Mouse (Mus musculus) spleen, adult 2 months (tissue): ENCODE results near the gene Cdh23.

Experiments used
- CTCF ChIP-seq: fragments of 200-500 bp; IDR thresholded peaks from 2 replicates; pipeline ENCODE4 v1.5.1; 2011; ENCODE audit warnings: mild to moderate bottlenecking, inconsistent platforms; ENCODE audit not compliant: insufficient read depth, insufficient read length, insufficient replicate concordance; ENCODE audit errors: extremely low read depth
- POLR2A ChIP-seq: fragments of 200-500 bp; IDR thresholded peaks from 2 replicates; pipeline ENCODE4 v1.6.1; 2011; ENCODE audit warnings: low read depth, low read length, inconsistent platforms

DNA sequence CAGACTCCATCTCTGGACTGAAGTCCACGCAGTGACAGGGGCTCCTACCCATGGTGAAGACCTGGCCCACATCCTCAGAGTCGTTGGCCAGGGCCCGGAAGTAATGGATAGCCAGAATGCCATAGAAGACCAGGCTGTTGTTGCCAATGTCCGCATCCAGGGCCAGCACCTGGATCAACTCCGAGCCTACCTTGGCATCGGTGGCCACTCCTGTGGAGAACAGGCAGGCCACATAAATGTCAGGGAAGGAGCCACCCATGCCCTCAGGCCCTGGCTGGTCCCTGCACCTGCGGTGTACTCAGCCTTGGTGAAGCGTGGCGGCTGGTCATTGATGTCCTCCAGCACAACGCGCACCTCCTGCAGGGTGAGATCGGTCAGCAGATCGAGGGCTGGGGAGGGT lies 385.7 kb downstream of the Cdh23 start:
- TF ChIP-seq CTCF (no peak), POLR2A (no peak)
